In genomic region chr10:72551561-72551960, GRCm38 (mm10) we compare ENCODE assay signal across 13 mouse cellular contexts.
"Had no signal": no experiment of that assay in that cellular context is flagged by ENCODE, and none has a peak within 500 bp of the region (broad histone marks: within the 10 kb centered on the region; RNA-seq: fewer than 3 reads in every experiment).

No protein-coding gene starts in this region.

- H3K36me3 ChIP-seq: kidney, embryonic 15.5 days; limb, embryonic 15.5 days; liver, embryonic 12.5 days; midbrain, embryonic 10.5 days; neural tube, embryonic 15.5 days had no signal

- DNase-seq: kidney, adult 2 months; kidney, postnatal 25 days; layer of hippocampus, postnatal 36 days; midbrain, embryonic 14.5 days; thymus, adult 2 months; thymus, postnatal 25 days had no signal

- H3K9me3 ChIP-seq: kidney, embryonic 15.5 days; limb, embryonic 15.5 days; liver, embryonic 12.5 days; midbrain, embryonic 10.5 days; neural tube, embryonic 15.5 days had no signal

- H3K27ac ChIP-seq: kidney, embryonic 15.5 days; limb, embryonic 15.5 days; liver, embryonic 12.5 days; midbrain, embryonic 10.5 days; neural tube, embryonic 15.5 days; stomach, postnatal 0 days had no signal

- H3K4me3 ChIP-seq: kidney, embryonic 15.5 days; limb, embryonic 15.5 days; liver, embryonic 12.5 days; midbrain, embryonic 10.5 days; myocyte; neural tube, embryonic 15.5 days had no signal

- H3K27me3 ChIP-seq: kidney, embryonic 15.5 days; limb, embryonic 15.5 days; liver, embryonic 12.5 days; neural tube, embryonic 15.5 days had no signal

- H3K4me1 ChIP-seq: kidney, embryonic 15.5 days; limb, embryonic 15.5 days; liver, embryonic 12.5 days; midbrain, embryonic 10.5 days; neural tube, embryonic 15.5 days had no signal
